Mouse (Mus musculus): ENCODE measurements around the gene Golga7b. TPM values are rescaled to one million over a fixed set of nuclear protein-coding genes. Genes with fewer than 3 reads are reported as not detected.
A peak's percentile ranks its signal among the peaks of the same experiment; 100 is the strongest.

Gene Golga7b
- total RNA-seq, 4 experiments from 2014 or later, result 0.46 to 1.0 (median 0.75) TPM

GRCm38 (mm10) chr19:42249976-42250914 is 2.9 kb downstream of the Golga7b start:
- DNase-seq (ENCODE audit: low spot score), result no peak

- DNase-seq (ENCODE audit: low spot score), result no peak
Observed at GRCm38 (mm10) chr19:42255438-42255783, 8.0 kb downstream of the Golga7b start.

GRCm38 (mm10) chr19:42255784-42256610 is 8.6 kb downstream of the Golga7b start:
- DNase-seq (ENCODE audit: low spot score), result peak; percentile 9

GRCm38 (mm10) chr19:42256611-42257240 is 9.4 kb downstream of the Golga7b start:
- no peak for DNase-seq (ENCODE audit: low spot score)

- DNase-seq (ENCODE audit: low spot score), result no peak
Observed at GRCm38 (mm10) chr19:42257241-42257635, 9.9 kb downstream of the Golga7b start.

GRCm38 (mm10) chr19:42258031-42258430 is 10.7 kb downstream of the Golga7b start:
- DNase-seq (ENCODE audit: low spot score), result no peak

GRCm38 (mm10) chr19:42258596-42258995 is 11.2 kb downstream of the Golga7b start:
- no peak for DNase-seq (ENCODE audit: low spot score)

- no peak for DNase-seq (ENCODE audit: low spot score)
Observed at GRCm38 (mm10) chr19:42260486-42260885, 13.1 kb downstream of the Golga7b start.

- no peak for DNase-seq (ENCODE audit: low spot score)
Observed at GRCm38 (mm10) chr19:42263524-42263923, 16.1 kb downstream of the Golga7b start.

GRCm38 (mm10) chr19:42268337-42268736 is 21.0 kb downstream of the Golga7b start:
- DNase-seq (ENCODE audit: low spot score), result no peak

- DNase-seq (ENCODE audit: low spot score), result no peak
Observed at GRCm38 (mm10) chr19:42270119-42270518, 22.7 kb downstream of the Golga7b start.

GRCm38 (mm10) chr19:42271182-42271581 is 23.8 kb downstream of the Golga7b start:
- DNase-seq (ENCODE audit: low spot score), result no peak

- peak; percentile 71 for DNase-seq (ENCODE audit: low spot score)
Observed at GRCm38 (mm10) chr19:42272003-42272963, 24.9 kb downstream of the Golga7b start.

GRCm38 (mm10) chr19:42277288-42277687 is 29.9 kb downstream of the Golga7b start:
- DNase-seq (ENCODE audit: low spot score), result no peak

GRCm38 (mm10) chr19:42278461-42278860 is 31.1 kb downstream of the Golga7b start:
- no peak for DNase-seq (ENCODE audit: low spot score)

- DNase-seq (ENCODE audit: low spot score), result no peak
Observed at GRCm38 (mm10) chr19:42279611-42280010, 32.2 kb downstream of the Golga7b start.

GRCm38 (mm10) chr19:42284178-42284577 is 36.8 kb downstream of the Golga7b start:
- no peak for DNase-seq (ENCODE audit: low spot score)

GRCm38 (mm10) chr19:42288361-42288760 is 41.0 kb downstream of the Golga7b start:
- peak; percentile 34 for DNase-seq (ENCODE audit: low spot score)

GRCm38 (mm10) chr19:42290954-42291661 is 43.7 kb downstream of the Golga7b start:
- DNase-seq (ENCODE audit: low spot score), result no peak

GRCm38 (mm10) chr19:42292106-42292505 is 44.7 kb downstream of the Golga7b start:
- DNase-seq (ENCODE audit: low spot score), result no peak

Data from heart, adult 8-10 months (tissue).